Mouse (Mus musculus): ENCODE results near the gene Fyb2. TPM values are rescaled to one million over a fixed set of nuclear protein-coding genes. Genes with fewer than 3 reads are reported as not detected.

Fyb2 gene
- total and polyA plus RNA-seq, 3 experiments, result 0.08 to 0.10 TPM; not detected in 1

GRCm38 (mm10) chr4:104911685-104912084 is 1.6 kb upstream of the Fyb2 start:
- Histone ChIP-seq H3K79me2 (ENCODE audit: control insufficient read depth, insufficient read depth, low read length, poor library complexity) (no peaks in the 10 kb centered on the region), H3K4me1 (ENCODE audit: control insufficient read depth in 1 of 2, insufficient read depth in 2 of 2, low read length in 2 of 2) (no peaks in the 10 kb centered on the region), H3K9ac (ENCODE audit: control insufficient read depth, low read depth, low read length, poor library complexity, severe bottlenecking) (no peak overlapping the region), H3K4me3 (ENCODE audit: control insufficient read depth in 1 of 2, insufficient read depth in 1 of 2, low read depth in 2 of 2, low read length in 2 of 2) (no peak overlapping the region), H3K36me3 (ENCODE audit: control insufficient read depth in 1 of 2, insufficient read depth in 2 of 2, low read length in 2 of 2) (no peaks in the 10 kb centered on the region), H3K9me3 (replicated peaks; ENCODE audit: insufficient read depth, low read length) (no peaks in the 10 kb centered on the region), H3K27me3 (ENCODE audit: control insufficient read depth in 1 of 2, insufficient read depth in 2 of 2, low read length in 2 of 2) (no peaks in the 10 kb centered on the region), H3K27ac (ENCODE audit: control insufficient read depth, low read depth, low read length) (no peak overlapping the region)
- DNase-seq (ENCODE audit: low read depth, low spot score), result peak; percentile 83
- TF ChIP-seq POLR2A (IDR thresholded peaks at IDR 0.05; ENCODE audit: control insufficient read depth in 1 of 2, insufficient read depth in 1 of 2, low read depth in 1 of 2, low read length in 2 of 2, poor library complexity in 1 of 2), result no peak
- TF ChIP-seq POLR2AphosphoS5 (IDR thresholded peaks at IDR 0.05; ENCODE audit: borderline replicate concordance, low read depth, low read length), result no peak
- no peak for TF ChIP-seq ELF1 (IDR thresholded peaks at IDR 0.05; ENCODE audit: low read depth, low read length)
- peak; percentile 81 to 97 (median 96) for TF ChIP-seq CTCF (IDR thresholded peaks at IDR 0.05 in 2 of 3, conservative IDR thresholded peaks at IDR 0.05 in 1 of 3; ENCODE audit: control insufficient read depth in 1 of 3, insufficient read depth in 1 of 3, low read depth in 2 of 3, low read length in 3 of 3, poor library complexity in 1 of 3, severe bottlenecking in 1 of 3)
- no peak for TF ChIP-seq NELFE (IDR thresholded peaks at IDR 0.05; ENCODE audit: low read depth, low read length)
- TF ChIP-seq GATA1 (IDR thresholded peaks at IDR 0.05; ENCODE audit: low read depth, low read length), result no peak
- peak; percentile 82 for TF ChIP-seq ZC3H11A (IDR thresholded peaks at IDR 0.05; ENCODE audit: low read depth, low read length)
- no peak for TF ChIP-seq NRF1 (IDR thresholded peaks at IDR 0.05; ENCODE audit: insufficient read depth, low read depth, low read length, poor library complexity, severe bottlenecking)
- TF ChIP-seq ZNF384 (IDR thresholded peaks at IDR 0.05; ENCODE audit: low read depth, low read length), result no peak
- no peak for TF ChIP-seq MYB (IDR thresholded peaks at IDR 0.05; ENCODE audit: low read depth, low read length)
- no peak for TF ChIP-seq TAL1 (IDR thresholded peaks at IDR 0.05; ENCODE audit: low read length)
- no peak for TF ChIP-seq SIN3A (IDR thresholded peaks at IDR 0.05; ENCODE audit: low read length)
- no peak for TF ChIP-seq EP300 (IDR thresholded peaks at IDR 0.05; ENCODE audit: low read depth in 1 of 2, low read length in 2 of 2)
- no peak for TF ChIP-seq GABPA (IDR thresholded peaks at IDR 0.05; ENCODE audit: low read depth, low read length)
- TF ChIP-seq MXI1 (IDR thresholded peaks at IDR 0.05; ENCODE audit: low read depth, low read length), result no peak
- no peak for TF ChIP-seq ETS1 (IDR thresholded peaks at IDR 0.05; ENCODE audit: low read depth, low read length)
- TF ChIP-seq SMC3 (IDR thresholded peaks at IDR 0.05; ENCODE audit: low read depth, low read length), result peak; percentile 96
- TF ChIP-seq RAD21 (IDR thresholded peaks at IDR 0.05; ENCODE audit: low read depth, low read length), result peak; percentile 93

DNA sequence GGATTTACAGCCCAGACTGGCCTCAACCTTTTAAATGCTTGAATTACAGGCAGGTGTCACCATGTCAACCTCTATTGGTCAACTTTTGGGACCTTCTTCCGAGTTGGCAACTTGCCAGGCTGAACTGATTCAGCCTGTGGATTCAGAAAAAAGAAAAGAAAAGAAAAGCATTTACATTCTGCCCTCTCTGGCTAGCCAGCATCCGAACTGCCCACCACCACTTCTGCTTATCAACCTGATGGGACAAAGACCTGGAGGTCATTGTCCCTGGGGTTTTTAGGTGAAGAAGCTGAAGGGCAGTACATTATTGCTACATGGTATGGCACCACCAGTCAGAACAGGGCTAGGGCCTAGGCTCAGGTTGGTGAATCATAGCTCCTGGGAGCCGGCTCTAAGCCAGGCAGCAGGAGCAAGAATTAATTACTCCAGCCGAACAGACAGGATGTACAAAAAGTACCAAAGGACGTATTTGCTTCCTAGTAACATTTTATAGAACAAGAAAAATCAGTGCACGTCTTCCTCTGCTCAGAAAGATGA is 1.5 kb downstream of the Fyb2 start:
- Histone ChIP-seq H3K9me3 (replicated peaks; ENCODE audit: insufficient read depth, low read length) (no peaks in the 10 kb centered on the region), H3K27ac (ENCODE audit: control insufficient read depth, low read depth, low read length) (no peak overlapping the region), H3K9ac (ENCODE audit: control insufficient read depth, low read depth, low read length, poor library complexity, severe bottlenecking) (no peak overlapping the region), H3K27me3 (ENCODE audit: control insufficient read depth in 1 of 2, insufficient read depth in 2 of 2, low read length in 2 of 2) (no peaks in the 10 kb centered on the region), H3K36me3 (ENCODE audit: control insufficient read depth in 1 of 2, insufficient read depth in 2 of 2, low read length in 2 of 2) (no peaks in the 10 kb centered on the region), H3K4me1 (ENCODE audit: control insufficient read depth in 1 of 2, insufficient read depth in 2 of 2, low read length in 2 of 2) (no peaks in the 10 kb centered on the region), H3K79me2 (ENCODE audit: control insufficient read depth, insufficient read depth, low read length, poor library complexity) (no peaks in the 10 kb centered on the region), H3K4me3 (ENCODE audit: control insufficient read depth in 1 of 2, insufficient read depth in 1 of 2, low read depth in 2 of 2, low read length in 2 of 2) (no peak overlapping the region)
- no peak for DNase-seq (ENCODE audit: low read depth, low spot score)
- no peak for TF ChIP-seq MAZ (IDR thresholded peaks at IDR 0.05; ENCODE audit: low read depth, low read length)
- no peak for TF ChIP-seq NRF1 (IDR thresholded peaks at IDR 0.05; ENCODE audit: insufficient read depth, low read depth, low read length, poor library complexity, severe bottlenecking)
- no peak for TF ChIP-seq POLR2AphosphoS5 (IDR thresholded peaks at IDR 0.05; ENCODE audit: borderline replicate concordance, low read depth, low read length)
- no peak for TF ChIP-seq EP300 (IDR thresholded peaks at IDR 0.05; ENCODE audit: low read depth in 1 of 2, low read length in 2 of 2)
- no peak for TF ChIP-seq ZKSCAN1 (IDR thresholded peaks at IDR 0.05; ENCODE audit: low read depth, low read length)
- no peak for TF ChIP-seq ELF1 (IDR thresholded peaks at IDR 0.05; ENCODE audit: low read depth, low read length)
- no peak for TF ChIP-seq JUND (IDR thresholded peaks at IDR 0.05; ENCODE audit: low read depth, low read length)
- TF ChIP-seq TCF12 (IDR thresholded peaks at IDR 0.05; ENCODE audit: low read depth, low read length), result no peak
- TF ChIP-seq SIN3A (IDR thresholded peaks at IDR 0.05; ENCODE audit: low read length), result no peak
- no peak for TF ChIP-seq MXI1 (IDR thresholded peaks at IDR 0.05; ENCODE audit: low read depth, low read length)
- no peak for TF ChIP-seq GABPA (IDR thresholded peaks at IDR 0.05; ENCODE audit: low read depth, low read length)
- no peak for TF ChIP-seq KAT2A (conservative IDR thresholded peaks at IDR 0.05; ENCODE audit: low read depth, low read length)
- no peak for TF ChIP-seq E2F4 (IDR thresholded peaks at IDR 0.05; ENCODE audit: borderline replicate concordance, low read depth, low read length)
- no peak for TF ChIP-seq MAFK (IDR thresholded peaks at IDR 0.05; ENCODE audit: borderline replicate concordance, low read depth, low read length)
- TF ChIP-seq UBTF (IDR thresholded peaks at IDR 0.05; ENCODE audit: borderline replicate concordance, insufficient read depth, low read depth, low read length), result no peak
- TF ChIP-seq TAL1 (IDR thresholded peaks at IDR 0.05; ENCODE audit: low read length), result no peak
- TF ChIP-seq CTCF (IDR thresholded peaks at IDR 0.05 in 2 of 3, conservative IDR thresholded peaks at IDR 0.05 in 1 of 3; ENCODE audit: control insufficient read depth in 1 of 3, insufficient read depth in 1 of 3, low read depth in 2 of 3, low read length in 3 of 3, poor library complexity in 1 of 3, severe bottlenecking in 1 of 3), result no peak
- TF ChIP-seq BHLHE40 (IDR thresholded peaks at IDR 0.05; ENCODE audit: borderline replicate concordance, low read depth, low read length), result no peak
- no peak for TF ChIP-seq MEF2A (IDR thresholded peaks at IDR 0.05; ENCODE audit: extremely low read depth, insufficient replicate concordance, low read depth, low read length, poor library complexity, severe bottlenecking)
- no peak for TF ChIP-seq GATA1 (IDR thresholded peaks at IDR 0.05; ENCODE audit: low read depth, low read length)
